Mouse (Mus musculus): ENCODE measurements around the gene Nabp2.

Nabp2 gene

GRCm38 (mm10) chr10:128359226-128359625 lies 52.1 kb downstream of the Nabp2 start:
- DNase-seq (ENCODE audit: low read depth, low spot score): no peak

DNA sequence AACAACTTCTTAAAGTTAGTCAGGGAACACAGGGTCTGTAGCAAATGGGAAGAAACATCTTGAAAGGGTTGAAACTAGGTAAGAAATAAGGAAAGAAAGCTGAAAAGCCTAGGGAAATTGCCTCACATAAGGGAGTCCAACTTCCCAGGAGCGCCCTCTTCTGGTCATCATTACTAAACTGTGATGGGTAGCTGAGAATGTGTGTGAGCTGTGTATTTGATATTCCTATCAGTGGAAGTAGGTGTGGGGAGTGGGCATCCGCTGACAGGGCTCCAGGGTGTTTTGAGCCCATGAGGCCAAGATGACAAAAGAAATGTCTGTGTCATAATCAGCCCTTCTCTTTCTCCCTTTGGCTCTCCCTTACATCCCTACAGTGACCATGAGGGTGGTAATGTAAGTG lies 52.5 kb downstream of the Nabp2 start:
- DNase-seq (ENCODE audit: low read depth, low spot score): peak; percentile 43

Data from forelimb bud, embryonic 11.5 days (tissue).